Mouse (Mus musculus): ENCODE results near the gene Gm6803.
"Not testable (repeated sequence)": the region's sequence is repeated elsewhere in the genome, so short reads cannot be mapped to it uniquely, and the experiment has no call there.

The Gm6803 gene

DNA sequence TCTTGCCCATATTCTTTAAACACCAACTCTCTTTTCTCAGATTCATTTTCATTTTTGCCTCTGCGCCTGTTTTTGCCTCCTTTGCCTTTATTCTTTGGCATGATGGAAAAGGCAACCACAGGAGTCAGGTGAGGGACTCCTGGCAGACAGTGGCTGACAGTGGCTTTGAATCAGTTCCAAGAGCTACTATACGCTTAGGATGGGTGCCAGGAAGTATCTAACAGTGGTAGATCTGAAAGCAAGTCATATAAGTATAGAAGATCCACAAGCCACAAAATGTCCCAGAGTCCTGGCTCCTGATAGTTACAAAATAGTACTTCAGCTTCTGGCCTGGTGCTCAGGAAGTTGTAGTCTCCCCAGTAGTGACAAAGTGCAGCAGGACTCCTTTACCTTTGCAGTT lies at the start of gene Gm6803:
Gene Gm6803, minus strand, starts transcription at position 101 of the 400 bp plus-strand sequence.
- DNase-seq (ENCODE audit: low spot score in 2 of 2): not testable (repeated sequence)

DNA sequence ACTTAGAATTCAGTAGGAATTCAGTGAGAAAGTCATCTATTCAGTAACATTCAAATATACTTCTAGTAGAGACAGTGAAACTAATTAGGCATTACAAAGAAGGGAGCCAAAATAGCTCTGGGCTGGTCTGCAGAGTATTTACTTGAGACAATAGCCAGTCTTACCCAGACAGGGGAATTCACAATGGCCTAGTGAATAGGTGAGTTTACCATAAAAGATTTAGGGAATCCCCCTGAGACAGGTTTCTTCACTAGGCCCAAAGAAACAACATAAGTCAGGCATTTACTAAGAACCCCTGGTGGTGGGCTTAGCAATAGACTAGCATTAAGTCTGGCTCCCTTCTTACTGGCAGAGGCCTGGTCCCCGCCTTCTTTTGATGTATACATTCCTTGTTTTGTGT lies 26.7 kb upstream of the Gm6803 start:
- not testable (repeated sequence) for DNase-seq (ENCODE audit: low spot score in 2 of 2)

DNA sequence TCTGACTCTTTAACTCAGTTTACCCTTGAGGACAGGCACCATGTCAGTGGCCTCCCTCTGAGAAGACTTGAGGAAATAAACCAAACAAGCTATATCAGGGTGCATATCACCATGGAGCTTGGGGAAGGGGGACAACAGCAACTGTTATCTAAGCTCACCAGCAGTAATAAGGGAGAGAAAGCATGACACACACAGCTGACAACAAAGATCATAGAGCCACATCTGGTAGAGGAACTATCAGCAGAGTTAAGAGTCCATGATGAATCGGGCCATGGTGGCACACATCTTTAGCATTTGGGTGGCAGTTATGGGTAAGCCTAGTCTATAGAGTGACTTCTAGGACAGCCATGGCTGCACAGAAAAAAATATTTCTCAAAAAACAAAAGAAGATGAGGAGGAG lies 21.1 kb upstream of the Gm6803 start:
- DNase-seq (ENCODE audit: low spot score in 2 of 2): not testable (repeated sequence)

DNA sequence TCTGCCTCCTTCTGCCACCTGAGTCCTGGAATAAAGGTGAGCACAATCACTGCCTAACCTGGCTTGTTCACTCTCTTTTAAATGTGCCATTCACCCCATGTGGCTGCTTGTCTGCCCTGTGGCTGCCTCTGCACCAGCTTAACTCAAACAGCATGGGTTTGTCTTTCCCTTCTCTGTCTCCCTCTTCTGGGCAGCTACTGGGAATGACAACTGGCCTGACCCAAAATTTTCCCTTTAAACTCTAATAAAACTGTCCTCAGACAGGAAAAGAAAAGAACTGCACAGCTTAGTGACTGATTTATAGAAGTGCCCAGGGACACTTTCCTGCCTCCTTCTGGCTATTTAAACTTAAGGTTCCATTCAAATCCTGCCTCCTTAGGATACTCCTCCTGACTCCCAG lies 20.5 kb upstream of the Gm6803 start:
- DNase-seq (ENCODE audit: low spot score in 2 of 2): not testable (repeated sequence)

DNA sequence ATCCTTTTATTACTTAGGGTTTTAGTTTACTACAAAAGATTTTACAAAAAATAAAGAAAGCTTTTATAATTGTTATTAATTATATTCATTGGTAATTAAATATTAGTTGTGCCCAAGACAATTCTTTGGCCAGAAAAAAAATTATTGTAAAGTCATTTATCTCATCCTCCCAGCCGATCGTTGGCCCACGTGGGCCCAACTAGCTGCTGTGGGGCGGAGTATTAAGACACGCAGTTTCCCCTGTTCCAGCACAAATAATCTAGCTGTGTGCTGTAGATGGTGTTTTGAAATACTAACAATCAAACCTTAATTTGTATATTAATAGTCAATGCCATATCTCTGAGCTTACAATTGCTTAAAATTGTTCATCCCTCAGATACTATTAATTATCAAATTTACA lies 13.7 kb upstream of the Gm6803 start:
- DNase-seq (ENCODE audit: low spot score in 2 of 2): not testable (repeated sequence)

DNA sequence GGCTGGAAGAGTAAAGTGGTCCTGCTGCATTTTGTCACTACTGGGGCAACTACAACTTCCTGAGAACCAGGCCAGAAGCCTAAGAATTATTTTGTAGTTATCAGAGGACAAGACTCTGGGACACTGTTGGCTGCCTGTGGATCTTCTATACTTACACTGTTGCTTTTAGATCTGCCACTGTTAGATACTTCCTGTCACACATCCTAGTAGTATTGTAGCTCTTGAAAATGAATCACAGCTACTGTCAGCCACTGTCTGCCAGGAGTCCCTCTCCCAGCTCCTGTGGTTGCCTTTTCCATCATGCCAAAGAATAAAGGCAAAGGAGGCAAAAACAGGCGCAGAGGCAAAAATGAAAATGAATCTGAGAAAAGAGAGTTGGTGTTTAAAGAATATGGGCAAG lies 8.1 kb upstream of the Gm6803 start, which contains the start of gene Gm2056:
Gene Gm2056, plus strand, starts transcription at position 301 of the 400 bp plus-strand sequence.
- not testable (repeated sequence) for DNase-seq (ENCODE audit: low spot score in 2 of 2)

DNA sequence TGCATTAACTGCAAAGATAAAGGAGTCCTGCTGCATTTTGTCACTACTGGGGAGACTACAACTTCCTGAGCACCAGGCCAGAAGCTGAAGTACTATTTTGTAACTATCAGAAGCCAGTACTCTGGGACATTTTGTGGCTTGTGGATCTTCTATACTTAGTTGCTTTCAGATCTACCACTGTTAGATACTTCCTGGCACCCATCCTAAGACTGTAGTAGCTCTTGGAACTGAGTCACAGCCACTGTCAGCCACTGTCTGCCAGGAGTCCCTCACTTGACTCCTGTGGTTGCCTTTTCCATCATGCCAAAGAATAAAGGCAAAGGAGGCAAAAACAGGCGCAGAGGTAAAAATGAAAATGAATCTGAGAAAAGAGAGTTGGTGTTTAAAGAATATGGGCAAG lies 7.0 kb downstream of the Gm6803 start, which contains the start of gene Gm2075:
Gene Gm2075, plus strand, starts transcription at position 301 of the 400 bp plus-strand sequence.
- not testable (repeated sequence) for DNase-seq (ENCODE audit: low spot score in 2 of 2)

DNA sequence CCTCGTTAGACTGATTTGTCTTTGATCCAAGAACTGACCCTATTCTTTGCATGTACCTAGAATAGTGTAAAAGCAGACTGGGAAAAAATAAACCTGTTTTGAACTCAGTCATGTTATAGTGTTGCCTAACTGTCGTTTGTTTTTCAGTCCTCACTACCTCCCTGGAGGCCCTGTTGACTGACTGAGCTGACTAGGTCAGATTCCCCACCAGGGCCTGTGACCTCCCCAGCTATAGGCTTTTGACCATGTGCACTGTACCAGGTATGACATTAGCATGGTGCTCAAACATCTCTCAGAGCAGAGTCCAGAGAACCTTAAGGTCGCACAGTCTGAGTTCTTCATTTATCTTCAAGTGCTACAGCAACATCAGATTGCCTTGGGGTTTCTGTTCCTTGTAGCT lies 14.5 kb downstream of the Gm6803 start:
- DNase-seq (ENCODE audit: low spot score in 2 of 2): not testable (repeated sequence)

DNA sequence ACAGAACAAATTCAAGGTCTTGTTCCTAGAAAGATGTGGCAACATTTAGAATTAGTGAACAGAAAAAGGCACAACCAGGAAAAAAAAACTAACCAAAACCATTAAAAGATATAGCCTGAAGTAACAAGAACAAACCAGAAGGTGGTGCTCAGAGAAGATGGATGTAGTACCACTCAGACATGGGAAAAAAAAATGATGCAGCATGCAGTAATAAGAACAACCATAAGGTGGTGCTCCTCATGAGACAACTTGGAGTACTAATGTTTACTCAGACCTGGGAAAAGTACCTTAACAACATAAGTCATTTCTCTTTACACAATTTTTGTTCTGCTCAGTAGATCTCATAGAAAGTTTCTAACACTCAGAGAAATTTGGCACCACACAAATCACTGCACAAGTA lies 34.6 kb downstream of the Gm6803 start:
- not testable (repeated sequence) for DNase-seq (ENCODE audit: low spot score in 2 of 2)

Data from cerebellum, postnatal 4 days (tissue).